Mouse (Mus musculus) C2C12 (cell line): ENCODE measurements around the gene Cnot11. TPM values are rescaled to one million over a fixed set of nuclear protein-coding genes. Genes with fewer than 3 reads are reported as not detected.

Experiments used
- H3K27me3 ChIP-seq: one replicate; pipeline ENCODE4 v1.6.1; 2011; ENCODE audit not compliant: control insufficient read depth, insufficient read depth, insufficient read length
- H3K36me3 ChIP-seq: one replicate; pipeline ENCODE4 v1.6.1; 2011; ENCODE audit not compliant: control insufficient read depth, insufficient read depth
- H3K4me3 ChIP-seq: one replicate; pipeline ENCODE4 v1.5.1; 2011; ENCODE audit warnings: mild to moderate bottlenecking, control low read depth; ENCODE audit not compliant: poor library complexity, insufficient read depth, severe bottlenecking
- H3K79me2 ChIP-seq: one replicate; pipeline ENCODE4 v1.6.1; 2011; ENCODE audit not compliant: control insufficient read depth, insufficient read depth
- H3K79me3 ChIP-seq: one replicate; pipeline ENCODE4 v1.6.1; 2011; ENCODE audit warnings: low read depth, control low read depth
- H3ac ChIP-seq: one replicate; pipeline ENCODE3; 2011; ENCODE audit warnings: low read depth; ENCODE audit not compliant: control insufficient read depth, insufficient read length
- CEBPB ChIP-seq: IDR thresholded peaks from one replicate; pipeline ENCODE4 v1.6.1; 2011; ENCODE audit warnings: low read depth, mild to moderate bottlenecking, control low read depth, moderate library complexity
- CTCF ChIP-seq: IDR thresholded peaks from one replicate; pipeline ENCODE4 v1.5.1; 2011; ENCODE audit not compliant: control insufficient read depth, insufficient read depth, insufficient read length
- FOSL1 ChIP-seq: IDR thresholded peaks from one replicate; pipeline ENCODE4 v1.8.0; 2011; ENCODE audit warnings: mild to moderate bottlenecking, low read length; ENCODE audit not compliant: poor library complexity, insufficient read depth, severe bottlenecking
- MAX ChIP-seq: IDR thresholded peaks from one replicate; pipeline ENCODE4 v1.6.1; 2011; ENCODE audit warnings: mild to moderate bottlenecking, control low read depth
- MYOD1 ChIP-seq: IDR thresholded peaks from one replicate; pipeline ENCODE4 v1.6.1; 2011; ENCODE audit warnings: low read depth; ENCODE audit not compliant: control insufficient read depth, insufficient read length
- MYOG ChIP-seq: IDR thresholded peaks from one replicate; pipeline ENCODE4 v1.6.1; 2011; ENCODE audit not compliant: control insufficient read depth, insufficient read length; ENCODE audit errors: extremely low read depth
- USF1 ChIP-seq: IDR thresholded peaks from one replicate; pipeline ENCODE4 v1.6.1; 2011; ENCODE audit warnings: low read depth, mild to moderate bottlenecking, control low read depth, moderate library complexity
- polyA plus RNA-seq: library from polyadenylated mRNA; unstranded; fragments of >200 nt; fragmentation: generic; extraction: Trizol; gene quantifications from one replicate; pipeline ENCODE4 v1.2.1, GENCODE M21; 2012; ENCODE audit warnings: missing spikeins

Gene Cnot11
- polyA plus RNA-seq, 1 experiment, result 20.4 TPM

DNA sequence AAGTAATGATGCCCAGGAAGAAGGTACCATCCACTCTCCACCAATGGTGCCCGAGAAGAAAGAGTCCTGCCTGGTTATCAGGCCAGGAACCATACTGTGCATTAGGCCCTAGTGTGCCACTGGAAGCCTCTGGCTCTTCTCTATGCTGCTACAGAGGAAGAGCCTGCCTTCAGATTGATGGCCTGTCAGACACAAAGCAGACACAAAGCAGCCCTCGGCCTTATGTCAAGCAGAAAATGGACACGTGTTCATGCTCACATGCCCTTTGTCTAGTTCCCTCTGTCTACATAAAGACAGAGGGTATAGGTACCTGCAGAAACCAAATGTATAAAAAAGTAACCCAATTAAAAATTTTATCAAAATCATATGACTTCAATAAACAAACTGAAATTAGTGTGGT, 29.8 kb downstream of the Cnot11 start:
- Histone ChIP-seq H3K4me3 (no peak overlapping the region), H3K79me3 (peaks cover 35% of the 10 kb centered on the region), H3K79me2 (peaks cover 55% of the 10 kb centered on the region), H3K27me3 (no peaks in the 10 kb centered on the region), H3K36me3 (peaks cover 34% of the 10 kb centered on the region), H3ac (no peak overlapping the region)
- TF ChIP-seq CEBPB (no peak), USF1 (no peak), MYOG (no peak), FOSL1 (no peak), MAX (no peak)

DNA sequence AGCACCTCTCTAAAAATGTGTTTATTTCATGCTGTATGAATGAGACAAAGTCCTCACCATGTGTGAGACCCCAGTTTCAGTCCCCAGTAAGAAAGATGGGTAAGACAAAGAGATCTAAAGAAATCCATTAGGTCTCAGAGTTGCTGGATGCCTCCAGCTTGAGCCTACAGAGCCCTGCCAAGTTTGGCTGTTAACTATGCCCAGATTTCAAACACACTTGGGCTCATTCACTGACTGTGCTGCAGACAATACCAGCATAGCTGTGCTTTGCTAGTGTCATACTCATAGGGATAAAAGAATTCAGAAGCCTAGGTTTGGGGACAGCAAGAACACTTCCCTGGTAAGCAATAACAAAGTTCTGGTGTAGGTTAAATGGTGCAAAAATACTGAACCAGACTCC, 33.3 kb downstream of the Cnot11 start:
- Histone ChIP-seq H3K36me3 (peaks cover 8% of the 10 kb centered on the region), H3K79me2 (peaks cover 90% of the 10 kb centered on the region)

DNA sequence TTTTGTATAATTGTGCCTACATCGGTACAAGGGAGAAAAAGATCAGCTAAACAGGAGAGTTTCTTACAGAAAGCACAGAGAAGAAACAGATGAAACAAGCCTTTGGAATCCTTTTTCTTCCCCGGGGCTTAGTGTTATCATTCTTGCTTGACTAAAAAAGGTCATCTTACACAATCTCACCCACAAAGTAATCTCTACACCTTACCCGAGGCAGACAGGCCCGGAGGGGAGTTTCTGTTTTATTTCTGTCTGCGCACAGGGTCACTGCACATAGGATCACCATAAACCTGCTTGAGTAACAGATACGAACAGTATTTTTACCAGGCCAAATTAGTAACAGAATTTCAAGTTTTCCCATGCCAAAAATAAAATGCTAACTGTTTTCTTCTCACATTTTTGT, 36.9 kb downstream of the Cnot11 start:
- peaks cover 76% of the 10 kb centered on the region for H3K79me3 ChIP-seq
- no peaks in the 10 kb centered on the region for H3K36me3 ChIP-seq
- no peak for TF ChIP-seq USF1
- H3K79me2 ChIP-seq, result peaks cover 100% of the 10 kb centered on the region
- no peak overlapping the region for H3ac ChIP-seq
- H3K4me3 ChIP-seq, result no peak overlapping the region
- no peaks in the 10 kb centered on the region for H3K27me3 ChIP-seq

More for the DNA sequence above, 33.3 kb downstream of the Cnot11 start:
- Histone ChIP-seq H3ac (no peak overlapping the region), H3K79me3 (peaks cover 59% of the 10 kb centered on the region), H3K27me3 (no peaks in the 10 kb centered on the region), H3K4me3 (no peak overlapping the region)
- TF ChIP-seq CEBPB (no peak), FOSL1 (no peak), MYOD1 (no peak), USF1 (no peak), MYOG (no peak), CTCF (no peak), MAX (no peak)

- H3K79me3 ChIP-seq, result peaks cover 64% of the 10 kb centered on the region
- TF ChIP-seq MAX, result no peak
- no peak overlapping the region for H3K4me3 ChIP-seq
- no peak overlapping the region for H3ac ChIP-seq
- no peaks in the 10 kb centered on the region for H3K36me3 ChIP-seq
- no peaks in the 10 kb centered on the region for H3K27me3 ChIP-seq
- peaks cover 83% of the 10 kb centered on the region for H3K79me2 ChIP-seq
Observed at GRCm38 (mm10) chr1:39573890-39574289, 39.1 kb downstream of the Cnot11 start.

GRCm38 (mm10) chr1:39575778-39576375, 41.1 kb downstream of the Cnot11 start:
- Histone ChIP-seq H3K79me3 (peaks cover 48% of the 10 kb centered on the region), H3K4me3 (peak overlapping the region; percentile 72), H3ac (peak overlapping the region; percentile 91), H3K27me3 (no peaks in the 10 kb centered on the region), H3K79me2 (peaks cover 63% of the 10 kb centered on the region), H3K36me3 (no peaks in the 10 kb centered on the region)
- TF ChIP-seq FOSL1 (no peak), CEBPB (no peak), MYOG (no peak), MAX (no peak), MYOD1 (no peak), USF1 (no peak), CTCF (no peak)

GRCm38 (mm10) chr1:39576431-39577243, 41.8 kb downstream of the Cnot11 start:
- TF ChIP-seq USF1, result no peak
- no peak for TF ChIP-seq CEBPB
- no peak for TF ChIP-seq MYOD1
- TF ChIP-seq MYOG, result no peak
- TF ChIP-seq CTCF, result no peak
- no peak for TF ChIP-seq FOSL1
- TF ChIP-seq MAX, result no peak
- H3K79me3 ChIP-seq, result peaks cover 43% of the 10 kb centered on the region
- peaks cover 55% of the 10 kb centered on the region for H3K79me2 ChIP-seq

More at GRCm38 (mm10) chr1:39576431-39577243, 41.8 kb downstream of the Cnot11 start:
- Histone ChIP-seq H3K36me3 (no peaks in the 10 kb centered on the region), H3K27me3 (no peaks in the 10 kb centered on the region), H3K4me3 (peak overlapping the region; percentile 72), H3ac (peak overlapping the region; percentile 91)
